Comparison of ENCODE assay signal across 8 mouse cellular contexts in genomic region chr3:95996451-95997073, GRCm38 (mm10). TPM values are rescaled to one million over a fixed set of nuclear protein-coding genes. Genes with fewer than 3 reads are reported as not detected.
DNase-seq lines count a peak whose midpoint lies in the region; ATAC-seq and TF ChIP-seq lines count a peak whose summit lies in the region.

No protein-coding gene starts in this region.

- peak overlapping the region; percentile 99 for H3K27ac ChIP-seq in heart, embryonic 11.5 days (ENCODE audit: low read depth, low read length)
- peak overlapping the region; percentile 99 for H3K27ac ChIP-seq in forebrain, postnatal 0 days (ENCODE audit: low read depth, low read length)

- peak overlapping the region; percentile 99 for H3K9ac ChIP-seq in heart, embryonic 11.5 days (ENCODE audit: low read depth, low read length)
- H3K9ac ChIP-seq in forebrain, postnatal 0 days = peak overlapping the region; percentile 97

- WGBS in heart, embryonic 11.5 days (ENCODE audit: insufficient replicate concordance) = 9% methylated on average over 6 of the region's 6 CpGs
- 8% methylated on average over 6 of the region's 6 CpGs for WGBS in forebrain, postnatal 0 days

- ATAC-seq in heart, embryonic 11.5 days (replicated peaks; ENCODE audit: insufficient number of reproducible peaks, low FRiP score, low TSS enrichment) = no peak
- ATAC-seq in forebrain, postnatal 0 days = no peak

- no peaks in the 10 kb centered on the region for H3K9me3 ChIP-seq in heart, embryonic 11.5 days (replicated peaks; ENCODE audit: control insufficient read depth, low read length)
- H3K9me3 ChIP-seq in E14TG2a.4 (ENCODE audit: low read length) = no peaks in the 10 kb centered on the region
- no peaks in the 10 kb centered on the region for H3K9me3 ChIP-seq in forebrain, postnatal 0 days (ENCODE audit: low read length)

- H3K4me1 ChIP-seq in heart, embryonic 11.5 days (ENCODE audit: control insufficient read depth, insufficient read depth, low read length) = peaks cover 56% of the 10 kb centered on the region
- peaks cover 57% of the 10 kb centered on the region for H3K4me1 ChIP-seq in E14TG2a.4 (replicated peaks; ENCODE audit: low read depth, low read length)
- peaks cover 17% of the 10 kb centered on the region for H3K4me1 ChIP-seq in forebrain, postnatal 0 days (ENCODE audit: insufficient read depth)

- H3K36me3 ChIP-seq in heart, embryonic 11.5 days (ENCODE audit: control insufficient read depth, insufficient read depth, low read length) = peaks cover 10% of the 10 kb centered on the region
- no peaks in the 10 kb centered on the region for H3K36me3 ChIP-seq in E14TG2a.4 (ENCODE audit: insufficient read depth, low read length)
- peaks cover 8% of the 10 kb centered on the region for H3K36me3 ChIP-seq in forebrain, postnatal 0 days (ENCODE audit: insufficient read depth)

- no peak for DNase-seq in heart, adult 18-20 months
- DNase-seq in forebrain, postnatal 0 days = no peak
- peak; percentile 63 for DNase-seq in mesoderm, embryonic 11.5 days (ENCODE audit: low read depth, low spot score)
- no peak for DNase-seq in cerebellum, postnatal 10 days
- no peak for DNase-seq in urinary bladder, postnatal 25 days (ENCODE audit: low spot score)
- no peak for DNase-seq in adrenal gland, postnatal 14 days

- no peak for TF ChIP-seq CTCF in E14TG2a.4 (conservative IDR thresholded peaks at IDR 0.05; ENCODE audit: low read length)
- no peak for TF ChIP-seq CTCF in forebrain, postnatal 0 days (IDR thresholded peaks at IDR 0.05; ENCODE audit: low read depth)

- no peaks in the 10 kb centered on the region for H3K27me3 ChIP-seq in heart, embryonic 11.5 days (ENCODE audit: control insufficient read depth, insufficient read depth, low read length)
- H3K27me3 ChIP-seq in E14TG2a.4 (ENCODE audit: insufficient read depth, low read length) = peaks cover 70% of the 10 kb centered on the region
- no peaks in the 10 kb centered on the region for H3K27me3 ChIP-seq in forebrain, postnatal 0 days (ENCODE audit: insufficient read depth, low read length)

- peak overlapping the region; percentile 75 for H3K4me3 ChIP-seq in heart, embryonic 11.5 days (ENCODE audit: low read depth, low read length)
- H3K4me3 ChIP-seq in E14TG2a.4 (replicated peaks; ENCODE audit: low read length) = peak overlapping the region; percentile 84
- peak overlapping the region; percentile 91 for H3K4me3 ChIP-seq in forebrain, postnatal 0 days (ENCODE audit: low read depth, low read length)

- H3K4me2 ChIP-seq in heart, embryonic 11.5 days = peak overlapping the region; percentile 89
- peak overlapping the region; percentile 72 for H3K4me2 ChIP-seq in forebrain, postnatal 0 days (ENCODE audit: low read depth)

RNA-seq across cellular contexts. Expression of gene Plekho1, which starts 0.8 kb away (rescaled TPM):
- polyA plus RNA-seq in heart, embryonic 11.5 days (2014; fragmentation: Nextera tagmentation; extraction: Ambion mirVana) = 69.5 and 82.2 TPM in 2 replicates
- total RNA-seq in heart, adult 18-20 months (2021) = 10 to 100 TPM; 64.7 to 68.2 TPM
- total RNA-seq in forebrain, postnatal 0 days (2014; rRNA removed) = 93.5 and 135 TPM in 2 replicates
- polyA plus RNA-seq in forebrain, postnatal 0 days (2015; fragmentation: Nextera tagmentation; extraction: Ambion mirVana) = 51.8 and 60.1 TPM in 2 replicates
- 29.4 and 47.2 TPM in 2 replicates for total RNA-seq in adrenal gland, postnatal 14 days (2021)
